Mouse (Mus musculus): Measurements from ENCODE around the gene Gpr146.

DNA sequence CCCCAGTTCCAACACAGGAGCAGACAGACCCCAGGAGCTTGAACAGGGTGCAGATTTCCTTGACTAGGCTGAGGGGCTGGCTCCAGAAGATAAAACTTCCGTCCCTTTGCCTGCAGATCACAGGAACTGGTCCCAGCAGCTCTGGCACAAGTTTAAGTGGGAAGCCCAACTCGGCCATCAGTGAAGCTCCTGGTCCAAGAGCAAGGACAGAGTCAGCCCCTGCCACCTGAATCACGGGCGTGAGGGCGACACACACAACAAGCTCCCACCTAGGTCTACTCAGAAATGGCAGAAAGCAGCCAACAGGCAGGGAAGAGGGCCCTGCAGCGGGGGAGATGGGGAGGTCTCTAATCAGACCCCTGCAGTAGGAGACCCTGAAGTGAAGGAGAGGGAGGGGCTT lies 7.2 kb upstream of the Gpr146 start:
- no peak for TF ChIP-seq CTCF (IDR thresholded peaks at IDR 0.05; ENCODE audit: borderline replicate concordance, insufficient read depth, low read depth, low read length)
- TF ChIP-seq POLR2A (IDR thresholded peaks at IDR 0.05; ENCODE audit: borderline replicate concordance, insufficient read depth, low read length) = no peak

Data from cerebellum, adult 2 months (tissue).